Mouse (Mus musculus) forebrain, embryonic 11.5 days (tissue): ENCODE data around the gene Adh4. TPM values are rescaled to one million over a fixed set of nuclear protein-coding genes. Genes with fewer than 3 reads are reported as not detected.
"Not testable (repeated sequence)": the region's sequence is repeated elsewhere in the genome, so short reads cannot be mapped to it uniquely, and the experiment has no call there.

Experiments used
- ATAC-seq: fragments of 200-750 bp; cut with Nextera tagmentation; replicated peaks from 2 replicates; pipeline ENCODE4 v1.8.0; 2017; ENCODE audit warnings: moderate TSS enrichment; ENCODE audit not compliant: low FRiP score
- DNase-seq: peaks from one replicate; pipeline ENCODE4 v3.0.0-alpha.2; 2017; ENCODE audit warnings: low spot score
- H3K27ac ChIP-seq: fragments of 300-500 bp; sonication (generic); 2 replicates; pipeline ENCODE4 v1.5.1; 2014; ENCODE audit warnings: low read depth, low read length
- H3K27me3 ChIP-seq: fragments of 300-500 bp; sonication (generic); 2 replicates; pipeline ENCODE4 v1.6.1; 2014; ENCODE audit warnings: mild to moderate bottlenecking, low read length, mixed read lengths; ENCODE audit not compliant: control insufficient read depth, insufficient read depth
- H3K36me3 ChIP-seq: fragments of 300-500 bp; sonication (generic); 2 replicates; pipeline ENCODE4 v1.6.1; 2014; ENCODE audit warnings: mild to moderate bottlenecking, low read length, moderate library complexity, mixed read lengths; ENCODE audit not compliant: control insufficient read depth, insufficient read depth
- H3K4me1 ChIP-seq: fragments of 300-500 bp; sonication (generic); replicated peaks from 2 replicates; pipeline ENCODE4 v1.6.1; 2014; ENCODE audit warnings: low read length, mixed read lengths; ENCODE audit not compliant: control insufficient read depth, insufficient read depth
- H3K4me2 ChIP-seq: fragments of 300-500 bp; sonication (generic); 2 replicates; pipeline ENCODE4 v1.6.1; 2014; ENCODE audit warnings: low read depth, mild to moderate bottlenecking, low read length, moderate library complexity, mixed read lengths; ENCODE audit not compliant: severe bottlenecking
- H3K4me3 ChIP-seq: fragments of 300-500 bp; sonication (generic); 2 replicates; pipeline ENCODE4 v1.5.1; 2014; ENCODE audit warnings: low read depth, low read length
- H3K9ac ChIP-seq: fragments of 300-500 bp; sonication (generic); 2 replicates; pipeline ENCODE4 v1.6.1; 2014; ENCODE audit warnings: low read length
- H3K9me3 ChIP-seq: fragments of 300-500 bp; sonication (generic); 2 replicates; pipeline ENCODE4 v1.6.1; 2016; ENCODE audit warnings: low read length, mixed read lengths; ENCODE audit not compliant: control insufficient read depth
- WGBS: fragments of 180-500 bp; shearing (Covaris S2); extraction: QIAGEN DNeasy Blood & Tissue Kit; methylation state at CpG from one replicate; pipeline ENCODE4 v1.1.7; 2014; 5-methylcytosine and 5-hydroxymethylcytosine counted together
- polyA plus RNA-seq: library from polyadenylated mRNA; unstranded; fragments of >200 nt; fragmentation: Nextera tagmentation; extraction: Ambion mirVana; gene quantifications from 2 replicates; pipeline ENCODE4 v1.2.1, GENCODE M21; 2014

Gene Adh4
- not detected in 2 replicates for polyA plus RNA-seq

GRCm38 (mm10) chr3:138415121-138415690 is at the start of gene Adh4:
Gene Adh4, plus strand, starts transcription at chr3:138415466.
- no peaks in the 10 kb centered on the region for H3K36me3 ChIP-seq
- ATAC-seq (no peak), DNase-seq (no peak)
- 78% methylated on average over 6 of the region's 6 CpGs for WGBS
- H3K4me2 ChIP-seq: no peak within 1 kb of the TSS
- H3K27me3 ChIP-seq: no peaks in the 10 kb centered on the region
- no peaks in the 10 kb centered on the region for H3K4me1 ChIP-seq
- H3K9me3 ChIP-seq: no peaks in the 10 kb centered on the region
- H3K9ac ChIP-seq: no peak within 1 kb of the TSS
- H3K27ac ChIP-seq: no peak within 1 kb of the TSS
- H3K4me3 ChIP-seq: no peak within 1 kb of the TSS

GRCm38 (mm10) chr3:138366181-138366580 is 49.1 kb upstream of the Adh4 start:
- H3K4me3 ChIP-seq: no peak overlapping the region
- ATAC-seq: no peak
- H3K36me3 ChIP-seq: no peaks in the 10 kb centered on the region
- DNase-seq: no peak
- H3K4me1 ChIP-seq: no peaks in the 10 kb centered on the region
- no peaks in the 10 kb centered on the region for H3K27me3 ChIP-seq
- no peak overlapping the region for H3K4me2 ChIP-seq
- no peak overlapping the region for H3K27ac ChIP-seq
- WGBS: 79% methylated on average over 2 of the region's 2 CpGs
- no peak overlapping the region for H3K9ac ChIP-seq
- H3K9me3 ChIP-seq: no peaks in the 10 kb centered on the region

GRCm38 (mm10) chr3:138369546-138369945 is 45.7 kb upstream of the Adh4 start:
- Histone ChIP-seq H3K4me2 (no peak overlapping the region), H3K9ac (no peak overlapping the region), H3K4me1 (no peaks in the 10 kb centered on the region), H3K27me3 (no peaks in the 10 kb centered on the region), H3K36me3 (no peaks in the 10 kb centered on the region), H3K4me3 (no peak overlapping the region), H3K9me3 (no peaks in the 10 kb centered on the region), H3K27ac (no peak overlapping the region)
- ATAC-seq (no peak), DNase-seq (no peak)
- 94% methylated on average over 1 of the region's 1 CpGs for WGBS

- not testable (repeated sequence) for H3K27me3 ChIP-seq, H3K4me3 ChIP-seq, H3K4me2 ChIP-seq, H3K9ac ChIP-seq, H3K27ac ChIP-seq, H3K9me3 ChIP-seq, H3K4me1 ChIP-seq, DNase-seq, H3K36me3 ChIP-seq, ATAC-seq
- 79% methylated on average over 4 of the region's 4 CpGs for WGBS
These were observed 45.0 kb upstream of the Adh4 start for GRCm38 (mm10) chr3:138370289-138370688.

GRCm38 (mm10) chr3:138373920-138374319 is 41.3 kb upstream of the Adh4 start:
- Histone ChIP-seq H3K9ac (no peak overlapping the region), H3K27me3 (no peaks in the 10 kb centered on the region), H3K4me1 (no peaks in the 10 kb centered on the region), H3K9me3 (no peaks in the 10 kb centered on the region), H3K4me3 (no peak overlapping the region), H3K36me3 (no peaks in the 10 kb centered on the region), H3K4me2 (no peak overlapping the region), H3K27ac (no peak overlapping the region)
- DNase-seq (no peak), ATAC-seq (no peak)
- 89% methylated on average over 4 of the region's 4 CpGs for WGBS

GRCm38 (mm10) chr3:138375148-138375547 is 40.1 kb upstream of the Adh4 start:
- DNase-seq (no peak), ATAC-seq (no peak)
- H3K4me3 ChIP-seq: no peak overlapping the region
- no peaks in the 10 kb centered on the region for H3K36me3 ChIP-seq
- H3K27me3 ChIP-seq: no peaks in the 10 kb centered on the region
- no peak overlapping the region for H3K4me2 ChIP-seq
- H3K9ac ChIP-seq: no peak overlapping the region
- no peaks in the 10 kb centered on the region for H3K9me3 ChIP-seq
- no peaks in the 10 kb centered on the region for H3K4me1 ChIP-seq
- H3K27ac ChIP-seq: no peak overlapping the region
- WGBS: 90% methylated on average over 2 of the region's 2 CpGs

GRCm38 (mm10) chr3:138381133-138381532 is 34.1 kb upstream of the Adh4 start:
- H3K4me3 ChIP-seq: no peak overlapping the region
- H3K27me3 ChIP-seq: no peaks in the 10 kb centered on the region
- no peaks in the 10 kb centered on the region for H3K4me1 ChIP-seq
- ATAC-seq (0 out of 2 replicates have a peak, but pooled peaks have one; percentile 51), DNase-seq (no peak)
- WGBS: 69% methylated on average over 3 of the region's 3 CpGs
- no peak overlapping the region for H3K4me2 ChIP-seq
- H3K36me3 ChIP-seq: no peaks in the 10 kb centered on the region
- H3K9ac ChIP-seq: no peak overlapping the region
- no peaks in the 10 kb centered on the region for H3K9me3 ChIP-seq
- no peak overlapping the region for H3K27ac ChIP-seq

- ATAC-seq: no peak
These were observed 28.1 kb upstream of the Adh4 start for GRCm38 (mm10) chr3:138387155-138387554.

GRCm38 (mm10) chr3:138404872-138405271 is 10.4 kb upstream of the Adh4 start:
- no peak overlapping the region for H3K9ac ChIP-seq
- 88% methylated on average over 3 of the region's 3 CpGs for WGBS
- no peak overlapping the region for H3K27ac ChIP-seq
- no peak for DNase-seq
- no peaks in the 10 kb centered on the region for H3K36me3 ChIP-seq
- H3K27me3 ChIP-seq: no peaks in the 10 kb centered on the region
- H3K9me3 ChIP-seq: no peaks in the 10 kb centered on the region
- H3K4me3 ChIP-seq: no peak overlapping the region
- H3K4me1 ChIP-seq: no peaks in the 10 kb centered on the region
- H3K4me2 ChIP-seq: no peak overlapping the region
- ATAC-seq: no peak

More at GRCm38 (mm10) chr3:138387155-138387554, 28.1 kb upstream of the Adh4 start:
- no peak overlapping the region for H3K4me3 ChIP-seq
- H3K27ac ChIP-seq: no peak overlapping the region
- no peak overlapping the region for H3K4me2 ChIP-seq
- no peak for DNase-seq
- WGBS: 83% methylated on average over 6 of the region's 6 CpGs
- H3K9ac ChIP-seq: no peak overlapping the region
- no peaks in the 10 kb centered on the region for H3K36me3 ChIP-seq
- H3K27me3 ChIP-seq: no peaks in the 10 kb centered on the region
- no peaks in the 10 kb centered on the region for H3K9me3 ChIP-seq
- H3K4me1 ChIP-seq: no peaks in the 10 kb centered on the region
